Mouse (Mus musculus) lung, embryonic 14.5 days (tissue): ENCODE results near the gene Dnajc8. TPM values are rescaled to one million over a fixed set of nuclear protein-coding genes. Genes with fewer than 3 reads are reported as not detected.

Experiments
- ATAC-seq: fragments of 200-750 bp; cut with Nextera tagmentation; 2 replicates; pipeline ENCODE4 v1.8.0; 2017; ENCODE audit warnings: mild to moderate bottlenecking, moderate TSS enrichment, moderate library complexity; ENCODE audit not compliant: insufficient read depth
- DNase-seq: peaks from one replicate; pipeline ENCODE4 v3.0.0-alpha.2; 2015
- H3K27ac ChIP-seq: fragments of 300-500 bp; sonication (generic); 2 replicates; pipeline ENCODE4 v1.5.1; 2014; ENCODE audit warnings: low read depth, mild to moderate bottlenecking, moderate library complexity
- H3K27me3 ChIP-seq: fragments of 300-500 bp; sonication (generic); 2 replicates; pipeline ENCODE4 v1.6.1; 2014; ENCODE audit warnings: low read length, control low read depth; ENCODE audit not compliant: insufficient read depth
- H3K36me3 ChIP-seq: fragments of 300-500 bp; sonication (generic); 2 replicates; pipeline ENCODE4 v1.6.1; 2014; ENCODE audit warnings: control low read depth; ENCODE audit not compliant: insufficient read depth
- H3K4me1 ChIP-seq: fragments of 300-500 bp; sonication (generic); 2 replicates; pipeline ENCODE4 v1.6.1; 2014; ENCODE audit warnings: antibody characterized with exemption, control low read depth; ENCODE audit not compliant: insufficient read depth
- H3K4me2 ChIP-seq: fragments of 300-500 bp; sonication (generic); 2 replicates; pipeline ENCODE4 v1.6.1; 2014; ENCODE audit warnings: mild to moderate bottlenecking
- H3K4me3 ChIP-seq: fragments of 300-500 bp; sonication (generic); 2 replicates; pipeline ENCODE4 v1.5.1; 2014; ENCODE audit warnings: low read depth, low read length
- H3K9ac ChIP-seq: fragments of 300-500 bp; sonication (generic); 2 replicates; pipeline ENCODE4 v1.6.1; 2014
- H3K9me3 ChIP-seq: fragments of 300-500 bp; sonication (generic); 2 replicates; pipeline ENCODE4 v1.6.1; 2016; ENCODE audit warnings: low read depth, low read length, control low read depth
- CTCF ChIP-seq: IDR thresholded peaks from 2 replicates; pipeline ENCODE4 v1.5.1; 2016; ENCODE audit warnings: antibody characterized with exemption, low read depth
- WGBS: fragments of 180-500 bp; shearing (Covaris S2); extraction: QIAGEN DNeasy Blood & Tissue Kit; methylation state at CpG from one replicate; pipeline ENCODE4 v1.1.7; 2014; 5-methylcytosine and 5-hydroxymethylcytosine counted together
- polyA plus RNA-seq: library from polyadenylated mRNA; unstranded; fragments of >200 nt; fragmentation: Nextera tagmentation; extraction: Ambion mirVana; gene quantifications from 2 replicates; pipeline ENCODE4 v1.2.1, GENCODE M21; 2014

Gene Dnajc8
- polyA plus RNA-seq, 1 experiment from 2014 or later = 191 TPM

DNA sequence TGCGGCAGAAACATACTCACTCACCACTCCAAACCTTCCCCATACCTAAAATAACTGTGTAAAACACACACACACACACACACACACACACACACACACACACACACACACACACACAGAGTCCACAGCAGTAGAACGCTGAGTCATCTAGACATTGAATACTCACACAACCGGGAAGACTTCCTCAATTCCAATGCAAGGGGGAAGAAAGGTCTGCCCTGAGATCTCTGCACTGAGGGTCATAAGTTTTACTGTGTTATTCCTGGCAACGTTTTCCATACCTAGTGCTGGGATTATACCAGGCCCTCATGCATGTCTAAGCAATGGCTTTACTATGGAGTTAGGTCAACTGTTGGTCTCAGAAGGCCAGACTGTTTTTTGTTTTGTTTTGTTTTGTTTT is 6.0 kb upstream of the Dnajc8 start:
- no peak overlapping the region for H3K27ac ChIP-seq
- no peak overlapping the region for H3K4me3 ChIP-seq
- H3K9ac ChIP-seq = no peak overlapping the region
- no peaks in the 10 kb centered on the region for H3K27me3 ChIP-seq
- no peak for ATAC-seq
- H3K36me3 ChIP-seq = peaks cover 21% of the 10 kb centered on the region
- TF ChIP-seq CTCF = no peak
- H3K9me3 ChIP-seq = no peaks in the 10 kb centered on the region
- H3K4me1 ChIP-seq = peaks cover 11% of the 10 kb centered on the region
- H3K4me2 ChIP-seq = no peak overlapping the region
- DNase-seq = peak; percentile 33
- 88% methylated on average over 4 of the region's 4 CpGs for WGBS

DNA sequence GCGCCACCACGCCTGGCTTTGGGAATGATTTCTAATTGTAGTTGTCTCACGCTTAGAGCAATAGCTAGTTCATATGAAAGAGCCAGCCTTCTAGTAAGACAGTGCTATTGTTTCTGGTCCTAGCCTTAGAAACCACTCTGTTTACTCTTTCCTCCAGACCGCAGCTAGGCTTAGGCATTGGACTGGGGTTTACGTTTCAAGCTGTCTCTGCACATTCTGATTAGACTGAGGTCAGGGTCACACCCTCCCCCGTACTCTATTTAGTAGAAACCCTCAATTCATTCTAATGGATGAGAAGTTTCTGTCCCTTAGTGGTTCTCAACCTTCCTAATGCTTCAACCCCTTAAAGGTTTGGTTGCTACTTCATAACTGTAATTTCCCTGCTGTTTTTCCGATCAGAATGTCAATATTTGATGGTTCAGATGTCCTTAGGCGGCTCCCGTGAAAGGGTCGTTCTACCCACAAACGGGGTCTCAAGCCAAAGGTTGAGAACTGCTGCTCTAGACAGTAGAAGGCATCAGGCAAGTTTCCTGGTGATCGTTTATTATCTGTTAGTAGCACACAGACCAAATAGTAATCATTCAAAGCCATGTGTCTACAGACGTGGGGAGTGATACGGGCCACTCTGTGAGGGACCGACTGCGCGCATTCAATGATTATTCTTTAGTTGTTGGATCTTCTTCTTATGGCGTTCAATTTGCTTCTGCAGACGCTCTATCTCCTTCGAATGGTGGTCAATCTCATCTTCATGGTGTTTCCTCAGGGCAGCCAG is 5.1 kb upstream of the Dnajc8 start:
- TF ChIP-seq CTCF = no peak
- ATAC-seq (no peak), DNase-seq (no peak)
- WGBS = 86% methylated on average over 20 of the region's 20 CpGs
- Histone ChIP-seq H3K9ac (no peak overlapping the region), H3K36me3 (peaks cover 21% of the 10 kb centered on the region), H3K27ac (no peak overlapping the region), H3K4me1 (peaks cover 8% of the 10 kb centered on the region; the same call in 1 of the 2 replicates), H3K4me3 (no peak overlapping the region), H3K27me3 (no peaks in the 10 kb centered on the region), H3K4me2 (no peak overlapping the region), H3K9me3 (no peaks in the 10 kb centered on the region)

DNA sequence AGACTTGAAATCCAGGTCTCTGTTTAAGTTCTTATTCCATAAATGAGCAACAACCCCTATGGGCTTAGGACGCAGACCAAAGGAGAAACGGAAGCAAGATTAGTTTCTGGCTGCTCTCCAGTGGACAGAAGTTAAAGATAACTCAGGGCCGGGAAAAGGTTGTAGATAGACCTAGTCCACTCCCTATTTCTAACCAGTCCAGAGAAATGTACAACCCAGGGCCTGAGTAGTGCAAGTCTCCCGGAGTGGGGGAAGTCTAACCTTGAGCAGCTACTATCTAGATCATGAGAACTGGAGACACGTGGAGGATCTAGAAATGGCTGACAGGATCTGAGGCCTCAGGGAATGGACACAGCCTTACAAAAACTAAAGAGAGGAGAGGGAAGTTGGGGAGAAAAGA is 2.9 kb upstream of the Dnajc8 start:
- Histone ChIP-seq H3K9me3 (no peaks in the 10 kb centered on the region), H3K4me2 (peak overlapping the region; percentile 86), H3K36me3 (peaks cover 21% of the 10 kb centered on the region), H3K9ac (peak overlapping the region; percentile 94), H3K4me3 (peak overlapping the region; percentile 81), H3K4me1 (peaks cover 20% of the 10 kb centered on the region), H3K27ac (peak overlapping the region; percentile 96), H3K27me3 (no peaks in the 10 kb centered on the region)
- ATAC-seq (no peak), DNase-seq (peak; percentile 70)
- no peak for TF ChIP-seq CTCF
- 3% methylated on average over 5 of the region's 5 CpGs for WGBS

DNA sequence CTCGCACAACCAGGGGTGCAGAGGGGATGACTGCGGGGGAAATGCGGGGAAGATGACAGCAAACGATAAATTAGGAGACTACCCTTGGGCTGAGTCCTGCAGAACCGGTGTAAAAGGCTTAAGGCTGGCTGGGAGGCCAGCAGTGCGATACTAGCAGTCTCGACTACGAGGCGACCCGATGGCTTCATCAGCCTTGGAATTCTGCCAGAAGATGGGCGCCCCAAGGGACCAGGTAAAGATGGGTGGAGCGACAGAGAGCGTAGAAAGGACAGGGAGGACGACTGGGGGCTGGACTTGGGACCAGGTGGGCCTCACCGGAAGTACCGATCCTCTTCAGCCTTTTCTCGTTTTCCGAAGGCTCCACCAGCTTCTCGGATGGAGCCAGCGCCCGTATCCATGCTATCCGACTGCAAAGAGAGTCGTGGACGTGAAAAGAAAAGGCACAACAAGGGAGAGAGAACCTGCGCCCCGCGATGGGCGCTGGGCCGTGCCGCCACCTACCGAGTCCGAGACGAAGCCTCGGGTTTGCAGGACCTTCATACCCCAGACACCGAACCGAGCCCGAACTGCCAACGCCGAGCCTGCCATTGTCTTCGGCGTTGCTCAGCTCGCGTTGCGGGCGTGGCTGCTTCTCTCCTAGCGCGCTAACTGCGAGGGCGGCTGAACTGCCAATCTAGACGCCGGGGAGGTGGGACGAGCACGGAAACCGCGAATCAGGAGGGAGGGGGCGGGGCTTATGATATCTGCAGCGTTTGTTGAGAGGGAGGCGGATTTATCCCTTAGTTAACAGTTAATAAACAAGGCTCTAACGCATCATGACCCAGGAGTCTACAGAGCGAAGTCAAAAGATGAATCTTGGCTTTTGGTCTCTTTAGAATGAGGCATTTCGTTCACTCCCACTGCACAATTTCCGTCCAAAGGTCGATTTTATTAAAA is 2.1 kb upstream of the Dnajc8 start, which contains the start of gene Atpif1:
Atpif1 (minus strand) TSS at position 679 of the 936 bp plus-strand sequence.
- H3K27ac ChIP-seq = peak within 1 kb of the TSS; percentile 96
- peak; percentile 91 for ATAC-seq
- H3K36me3 ChIP-seq = peaks cover 27% of the 10 kb centered on the region
- no peaks in the 10 kb centered on the region for H3K9me3 ChIP-seq
- peak; percentile 97 for DNase-seq
- peaks cover 20% of the 10 kb centered on the region for H3K4me1 ChIP-seq
- TF ChIP-seq CTCF = 0 out of 2 replicates have a peak, but pooled peaks have one; percentile 12
- H3K27me3 ChIP-seq = no peaks in the 10 kb centered on the region
- WGBS = under 1% methylated on average over 63 of the region's 63 CpGs
- H3K9ac ChIP-seq = peak within 1 kb of the TSS; percentile 94
- H3K4me2 ChIP-seq = peak within 1 kb of the TSS; percentile 86
- peak within 1 kb of the TSS; percentile 81 for H3K4me3 ChIP-seq

DNA sequence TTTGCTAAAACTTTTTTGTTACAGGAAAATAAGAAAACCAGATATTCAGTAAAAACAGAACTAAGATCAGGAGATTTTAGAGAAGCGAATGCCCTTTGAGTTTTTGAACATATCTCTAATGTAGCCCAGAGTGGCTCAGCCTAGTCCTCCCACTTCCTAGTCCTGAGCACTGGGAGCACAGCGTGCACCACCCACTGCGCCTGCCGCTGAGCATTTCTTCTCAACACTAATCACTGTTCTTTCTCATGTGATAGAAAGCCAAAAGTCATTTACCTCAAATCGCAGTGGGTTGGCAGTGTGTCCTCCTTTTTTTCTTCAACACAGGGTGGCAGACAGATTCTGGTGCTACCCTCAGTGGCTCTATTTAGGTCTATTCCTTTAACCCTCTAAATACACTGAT is 4.1 kb downstream of the Dnajc8 start:
- Histone ChIP-seq H3K27me3 (no peaks in the 10 kb centered on the region), H3K9ac (no peak overlapping the region), H3K4me2 (no peak overlapping the region), H3K27ac (no peak overlapping the region), H3K4me1 (peaks cover 12% of the 10 kb centered on the region), H3K9me3 (no peaks in the 10 kb centered on the region), H3K36me3 (peaks cover 67% of the 10 kb centered on the region), H3K4me3 (no peak overlapping the region)
- no peak for ATAC-seq
- DNase-seq = no peak
- WGBS = 93% methylated on average over 5 of the region's 5 CpGs
- TF ChIP-seq CTCF = no peak

DNA sequence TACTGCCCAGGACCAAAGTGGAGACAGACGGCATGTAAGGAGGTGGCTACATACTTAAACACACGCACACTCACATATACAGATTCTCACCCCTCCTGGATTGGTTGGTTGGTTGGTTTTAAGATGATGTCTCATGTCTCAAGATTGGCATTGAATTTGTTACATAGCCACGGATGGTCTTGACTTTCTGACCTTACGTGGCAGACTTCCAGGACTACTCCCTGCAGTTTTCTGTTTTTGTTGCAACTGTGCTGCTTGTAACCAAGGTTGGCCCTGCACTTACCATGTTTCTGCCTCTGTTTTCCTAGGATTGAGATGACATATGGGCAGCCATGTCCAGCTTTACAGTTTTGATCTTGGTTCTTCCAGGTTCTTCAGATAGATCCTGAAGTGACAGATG is 6.1 kb downstream of the Dnajc8 start:
- H3K9ac ChIP-seq = no peak overlapping the region
- H3K9me3 ChIP-seq = no peaks in the 10 kb centered on the region
- H3K4me1 ChIP-seq = peaks cover 7% of the 10 kb centered on the region
- peaks cover 82% of the 10 kb centered on the region for H3K36me3 ChIP-seq
- no peak overlapping the region for H3K4me2 ChIP-seq
- ATAC-seq (no peak), DNase-seq (no peak)
- H3K4me3 ChIP-seq = no peak overlapping the region
- no peak for TF ChIP-seq CTCF
- no peak overlapping the region for H3K27ac ChIP-seq
- 84% methylated on average over 4 of the region's 4 CpGs for WGBS
- H3K27me3 ChIP-seq = no peaks in the 10 kb centered on the region

DNA sequence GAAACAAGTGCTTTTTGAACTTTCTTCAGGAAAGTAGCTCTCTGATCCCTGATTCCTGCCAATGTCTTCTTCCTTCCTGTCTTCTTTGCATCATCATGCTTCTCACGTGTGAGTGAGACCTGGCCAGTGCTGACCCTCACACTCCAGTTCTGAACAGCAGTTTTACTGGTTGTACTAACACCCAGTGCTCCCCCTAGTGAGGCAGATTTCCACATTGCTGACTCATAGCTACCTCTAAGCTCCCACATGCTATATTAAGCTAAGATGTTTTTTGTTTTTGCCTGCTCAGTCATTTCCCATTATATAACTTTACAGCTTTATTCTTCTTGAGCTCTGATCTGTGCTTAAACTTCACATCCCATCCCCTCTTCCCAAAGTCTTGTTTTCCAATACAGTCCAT is 7.4 kb downstream of the Dnajc8 start:
- WGBS = 50% methylated on average over 1 of the region's 1 CpGs

More for the DNA sequence above, 7.4 kb downstream of the Dnajc8 start:
- H3K27me3 ChIP-seq = no peaks in the 10 kb centered on the region
- ATAC-seq (no peak), DNase-seq (no peak)
- peaks cover 93% of the 10 kb centered on the region for H3K36me3 ChIP-seq
- no peak overlapping the region for H3K9ac ChIP-seq
- H3K4me2 ChIP-seq = no peak overlapping the region
- no peaks in the 10 kb centered on the region for H3K4me1 ChIP-seq
- no peak overlapping the region for H3K27ac ChIP-seq
- TF ChIP-seq CTCF = no peak
- no peaks in the 10 kb centered on the region for H3K9me3 ChIP-seq
- no peak overlapping the region for H3K4me3 ChIP-seq
